Mouse (Mus musculus) lung, postnatal 14 days (tissue): ENCODE data around the gene Chrm3.

Experiments used
- DNase-seq: peaks from one replicate; pipeline ENCODE4 v3.0.0; 2021

Gene Chrm3

GRCm38 (mm10) chr13:9888284-9888683 is 472.4 kb downstream of the Chrm3 start:
- no peak for DNase-seq

GRCm38 (mm10) chr13:9887261-9887660 is 473.4 kb downstream of the Chrm3 start:
- no peak for DNase-seq

GRCm38 (mm10) chr13:9886465-9887135 is 474.0 kb downstream of the Chrm3 start:
- peak; percentile 28 for DNase-seq

GRCm38 (mm10) chr13:9882362-9883282 is 478.0 kb downstream of the Chrm3 start:
- DNase-seq, result peak; percentile 82

GRCm38 (mm10) chr13:9881930-9882329 is 478.7 kb downstream of the Chrm3 start:
- no peak for DNase-seq

GRCm38 (mm10) chr13:9880401-9880800 is 480.2 kb downstream of the Chrm3 start:
- DNase-seq, result no peak

GRCm38 (mm10) chr13:9878596-9879010 is 482.0 kb downstream of the Chrm3 start:
- no peak for DNase-seq

GRCm38 (mm10) chr13:9873377-9873776 is 487.3 kb downstream of the Chrm3 start:
- DNase-seq, result no peak

- no peak for DNase-seq
Measured at GRCm38 (mm10) chr13:9866161-9866560, 494.5 kb downstream of the Chrm3 start.

GRCm38 (mm10) chr13:9847515-9847914 is 513.1 kb downstream of the Chrm3 start:
- DNase-seq, result no peak

GRCm38 (mm10) chr13:9846543-9847434 is 513.9 kb downstream of the Chrm3 start:
- peak; percentile 64 for DNase-seq

- peak; percentile 79 for DNase-seq
Measured at GRCm38 (mm10) chr13:9834146-9834679, 526.4 kb downstream of the Chrm3 start.

GRCm38 (mm10) chr13:9826227-9826626 is 534.4 kb downstream of the Chrm3 start:
- peak; percentile 56 for DNase-seq
